Mouse (Mus musculus) lung, postnatal 0 days (tissue): Measurements from ENCODE around the gene Rxra.

Experiments
- CTCF ChIP-seq: IDR thresholded peaks from 2 replicates; pipeline ENCODE4 v1.5.1; 2016; ENCODE audit warnings: antibody characterized with exemption, mild to moderate bottlenecking
- EP300 ChIP-seq: IDR thresholded peaks from 2 replicates; pipeline ENCODE4 v1.6.1; 2016; ENCODE audit warnings: antibody characterized with exemption, mild to moderate bottlenecking, control low read depth

GRCm38 (mm10) chr2:27687973-27688372, 11.7 kb downstream of the Rxra start:
- TF ChIP-seq CTCF (no peak), EP300 (no peak)
